Mouse (Mus musculus) heart, postnatal 0 days (tissue): ENCODE data around the gene Scgb1c1.

Source experiments
- CTCF ChIP-seq: IDR thresholded peaks from 2 replicates; pipeline ENCODE4 v1.5.1; 2016; ENCODE audit warnings: antibody characterized with exemption, control low read depth, low read depth
- EP300 ChIP-seq: IDR thresholded peaks from 2 replicates; pipeline ENCODE4 v1.6.1; 2016; ENCODE audit warnings: antibody characterized with exemption, low read depth

DNA sequence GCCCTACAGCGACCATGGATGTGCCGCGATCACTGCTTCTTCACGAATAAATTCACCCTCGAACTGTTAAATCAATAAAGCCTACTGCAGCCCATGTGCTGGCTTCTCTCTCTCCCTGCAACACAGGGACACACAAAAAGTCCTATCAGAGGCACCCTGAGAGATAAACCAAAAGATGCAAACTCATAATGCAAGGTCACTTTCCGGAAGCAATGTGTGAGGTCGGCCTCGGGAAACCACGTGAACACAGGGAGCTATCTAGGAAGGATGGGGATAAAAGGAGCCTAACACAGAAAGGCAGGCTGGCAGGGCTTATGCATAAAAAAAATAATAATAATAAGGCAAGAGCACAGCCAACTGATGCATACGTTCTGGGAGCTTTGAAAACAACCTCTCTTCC lies 1.3 kb downstream of the Scgb1c1 start:
- no peak for TF ChIP-seq CTCF
- TF ChIP-seq EP300, result no peak
